Comparison of ENCODE assay signal across 26 mouse cellular contexts in genomic region chr19:42602576-42602975, GRCm38 (mm10). TPM values are rescaled to one million over a fixed set of nuclear protein-coding genes. Genes with fewer than 3 reads are reported as not detected.
DNase-seq lines count a peak whose midpoint lies in the region; ATAC-seq lines count a peak whose summit lies in the region.
"Had no signal": no experiment of that assay in that cellular context is flagged by ENCODE, and none has a peak within 500 bp of the region (broad histone marks: within the 10 kb centered on the region; RNA-seq: fewer than 3 reads in every experiment).

No protein-coding gene starts in this region.

- H3K27ac ChIP-seq in hindbrain, embryonic 10.5 days: peak overlapping the region; percentile 45; the same call in 1 of the 2 replicates
- no peak overlapping the region for H3K27ac ChIP-seq in hindbrain, embryonic 14.5 days
- no peak overlapping the region for H3K27ac ChIP-seq in midbrain, embryonic 11.5 days (ENCODE audit: low read depth, low read length)
- no peak overlapping the region for H3K27ac ChIP-seq in midbrain, embryonic 15.5 days
- H3K27ac ChIP-seq in intestine, embryonic 16.5 days (ENCODE audit: low read length): no peak overlapping the region
- H3K27ac ChIP-seq: embryonic facial prominence, embryonic 13.5 days; forebrain, embryonic 12.5 days; forebrain, embryonic 15.5 days; heart, adult 2 months; heart, embryonic 10.5 days; heart, embryonic 13.5 days; hindbrain, embryonic 13.5 days; hindbrain, postnatal 0 days had no signal

- no peaks in the 10 kb centered on the region for H3K27me3 ChIP-seq in hindbrain, embryonic 10.5 days (ENCODE audit: insufficient read depth, poor library complexity, severe bottlenecking)
- no peaks in the 10 kb centered on the region for H3K27me3 ChIP-seq in hindbrain, embryonic 14.5 days (ENCODE audit: control insufficient read depth, insufficient read depth, low read length)
- no peaks in the 10 kb centered on the region for H3K27me3 ChIP-seq in midbrain, embryonic 11.5 days (ENCODE audit: control insufficient read depth, insufficient read depth, low read length)
- H3K27me3 ChIP-seq in midbrain, embryonic 15.5 days (replicated peaks): no peaks in the 10 kb centered on the region
- H3K27me3 ChIP-seq in intestine, embryonic 16.5 days (replicated peaks; ENCODE audit: control insufficient read depth, insufficient read depth, low read length): no peaks in the 10 kb centered on the region
- H3K27me3 ChIP-seq: embryonic facial prominence, embryonic 13.5 days; forebrain, embryonic 12.5 days; forebrain, embryonic 15.5 days; hindbrain, embryonic 13.5 days; Patski had no signal

- H3K36me3 ChIP-seq in hindbrain, embryonic 10.5 days: no peaks in the 10 kb centered on the region
- no peaks in the 10 kb centered on the region for H3K36me3 ChIP-seq in hindbrain, embryonic 14.5 days (replicated peaks; ENCODE audit: control insufficient read depth, insufficient read depth)
- no peaks in the 10 kb centered on the region for H3K36me3 ChIP-seq in midbrain, embryonic 11.5 days (ENCODE audit: control insufficient read depth, insufficient read depth, low read length)
- no peaks in the 10 kb centered on the region for H3K36me3 ChIP-seq in midbrain, embryonic 15.5 days (replicated peaks)
- no peaks in the 10 kb centered on the region for H3K36me3 ChIP-seq in intestine, embryonic 16.5 days (ENCODE audit: control insufficient read depth, insufficient read depth, low read length)
- H3K36me3 ChIP-seq: forebrain, embryonic 15.5 days; heart, embryonic 10.5 days; heart, embryonic 13.5 days; hindbrain, embryonic 13.5 days had no signal

- no peak overlapping the region for H3K4me2 ChIP-seq in hindbrain, embryonic 14.5 days (replicated peaks)
- H3K4me2 ChIP-seq in midbrain, embryonic 11.5 days: no peak overlapping the region
- no peak overlapping the region for H3K4me2 ChIP-seq in midbrain, embryonic 15.5 days
- no peak overlapping the region for H3K4me2 ChIP-seq in intestine, embryonic 16.5 days (ENCODE audit: low read depth, low read length)
- H3K4me2 ChIP-seq: embryonic facial prominence, embryonic 13.5 days; forebrain, embryonic 12.5 days; forebrain, embryonic 15.5 days; heart, embryonic 13.5 days; hindbrain, embryonic 13.5 days had no signal

- 85% methylated on average over 8 of the region's 8 CpGs for WGBS in hindbrain, embryonic 10.5 days
- 79% methylated on average over 8 of the region's 8 CpGs for WGBS in hindbrain, embryonic 14.5 days
- 80% methylated on average over 8 of the region's 8 CpGs for WGBS in midbrain, embryonic 11.5 days
- 82% methylated on average over 8 of the region's 8 CpGs for WGBS in midbrain, embryonic 15.5 days
- WGBS in intestine, embryonic 16.5 days: 67% methylated on average over 8 of the region's 8 CpGs

- ATAC-seq in hindbrain, embryonic 14.5 days (ENCODE audit: low FRiP score): no peak
- no peak for ATAC-seq in midbrain, embryonic 11.5 days (ENCODE audit: low FRiP score)
- ATAC-seq in midbrain, embryonic 15.5 days (replicated peaks): no peak
- peak; percentile 86 for ATAC-seq in intestine, embryonic 16.5 days
- ATAC-seq: forebrain, embryonic 15.5 days; hindbrain, postnatal 0 days; Patski had no signal

- H3K9ac ChIP-seq in hindbrain, embryonic 14.5 days: no peak overlapping the region
- H3K9ac ChIP-seq in midbrain, embryonic 11.5 days (ENCODE audit: low read length): no peak overlapping the region
- no peak overlapping the region for H3K9ac ChIP-seq in midbrain, embryonic 15.5 days
- no peak overlapping the region for H3K9ac ChIP-seq in intestine, embryonic 16.5 days (ENCODE audit: low read depth, low read length)
- H3K9ac ChIP-seq: embryonic facial prominence, embryonic 13.5 days; forebrain, embryonic 12.5 days; forebrain, embryonic 15.5 days; heart, embryonic 13.5 days; hindbrain, embryonic 13.5 days had no signal

- peaks cover 26% of the 10 kb centered on the region for H3K4me1 ChIP-seq in hindbrain, embryonic 10.5 days (replicated peaks)
- H3K4me1 ChIP-seq in hindbrain, embryonic 14.5 days (replicated peaks; ENCODE audit: control insufficient read depth, insufficient read depth, low read length): no peaks in the 10 kb centered on the region
- no peaks in the 10 kb centered on the region for H3K4me1 ChIP-seq in midbrain, embryonic 11.5 days (ENCODE audit: control insufficient read depth, insufficient read depth, low read length)
- 0 out of 2 replicates have a peak, but pooled peaks cover 4% of the 10 kb centered on the region for H3K4me1 ChIP-seq in midbrain, embryonic 15.5 days
- no peaks in the 10 kb centered on the region for H3K4me1 ChIP-seq in intestine, embryonic 16.5 days (ENCODE audit: control insufficient read depth, insufficient read depth, low read length)
- H3K4me1 ChIP-seq: forebrain, embryonic 15.5 days; heart, embryonic 13.5 days had no signal

- no peak overlapping the region for H3K4me3 ChIP-seq in hindbrain, embryonic 10.5 days
- H3K4me3 ChIP-seq in hindbrain, embryonic 14.5 days (replicated peaks; ENCODE audit: low read length): no peak overlapping the region
- H3K4me3 ChIP-seq in midbrain, embryonic 11.5 days (ENCODE audit: low read depth, low read length): no peak overlapping the region
- H3K4me3 ChIP-seq in midbrain, embryonic 15.5 days: no peak overlapping the region
- no peak overlapping the region for H3K4me3 ChIP-seq in intestine, embryonic 16.5 days (ENCODE audit: low read length)
- H3K4me3 ChIP-seq: embryonic facial prominence, embryonic 10.5 days; embryonic facial prominence, embryonic 13.5 days; erythroblast, embryonic 14.5 days; forebrain, embryonic 12.5 days; forebrain, embryonic 15.5 days; heart, adult 2 months; heart, embryonic 10.5 days; heart, embryonic 13.5 days; hindbrain, embryonic 13.5 days had no signal

- no peaks in the 10 kb centered on the region for H3K9me3 ChIP-seq in hindbrain, embryonic 10.5 days
- no peaks in the 10 kb centered on the region for H3K9me3 ChIP-seq in hindbrain, embryonic 14.5 days (ENCODE audit: control insufficient read depth, low read length)
- H3K9me3 ChIP-seq in midbrain, embryonic 11.5 days (ENCODE audit: control insufficient read depth, low read length): no peaks in the 10 kb centered on the region
- H3K9me3 ChIP-seq in midbrain, embryonic 15.5 days: no peaks in the 10 kb centered on the region
- H3K9me3 ChIP-seq in intestine, embryonic 16.5 days (ENCODE audit: control insufficient read depth, low read length): no peaks in the 10 kb centered on the region
- H3K9me3 ChIP-seq: embryonic facial prominence, embryonic 10.5 days; embryonic facial prominence, embryonic 13.5 days; forebrain, embryonic 12.5 days; forebrain, embryonic 15.5 days; G1E; heart, embryonic 10.5 days; heart, embryonic 13.5 days; hindbrain, embryonic 13.5 days had no signal

- DNase-seq in hindbrain, embryonic 10.5 days (ENCODE audit: low spot score): peak; percentile 1
- DNase-seq in hindbrain, embryonic 14.5 days (ENCODE audit: low spot score): no peak
- peak; percentile 56 for DNase-seq in midbrain, embryonic 11.5 days (ENCODE audit: low spot score, missing footprints)
- DNase-seq in cerebellum, adult 9-11 months: no peak
- DNase-seq: adrenal gland, postnatal 10 days; adrenal gland, postnatal 36 days; B cell, adult 2 months; cerebellum, adult 18-20 months; cerebellum, adult 9-10 months; cerebellum, postnatal 25 days; gastrocnemius, postnatal 25 days; heart, adult 2 months; heart, postnatal 14 days had no signal

RNA-seq across cellular contexts. Expression of gene Loxl4, which starts 10.0 kb away (rescaled TPM):
- polyA plus RNA-seq in hindbrain, embryonic 10.5 days (2016; fragmentation: Nextera tagmentation; extraction: Ambion mirVana): 0.18 and 0.37 TPM in 2 replicates
- 0.13 and 0.27 TPM in 2 replicates for polyA plus RNA-seq in hindbrain, embryonic 14.5 days (2014; fragmentation: Nextera tagmentation; extraction: Ambion mirVana)
- polyA plus RNA-seq in midbrain, embryonic 11.5 days (2014; fragmentation: Nextera tagmentation; extraction: Ambion mirVana): 0.12 and 0.25 TPM in 2 replicates
- polyA plus RNA-seq in midbrain, embryonic 15.5 days (2015; fragmentation: Nextera tagmentation; extraction: Ambion mirVana): 0.14 TPM in 2 replicates
- 2.2 and 2.4 TPM in 2 replicates for polyA plus RNA-seq in intestine, embryonic 16.5 days (2015; fragmentation: Nextera tagmentation; extraction: Ambion mirVana)
- polyA plus RNA-seq: erythroblast, embryonic 14.5 days; G1E; hindbrain, postnatal 0 days had no signal

Comparison
In these comparisons a context has a peak if more than half of its experiments do, and no peak if none do; other contexts are left out.
1. DNase-seq: peak in hindbrain, embryonic 10.5 days (single experiment) and midbrain, embryonic 11.5 days (single experiment); none in hindbrain, embryonic 14.5 days (single experiment) and cerebellum, adult 9-11 months (single experiment).